Mouse (Mus musculus): Measurements from ENCODE around the gene Ptn.

DNA sequence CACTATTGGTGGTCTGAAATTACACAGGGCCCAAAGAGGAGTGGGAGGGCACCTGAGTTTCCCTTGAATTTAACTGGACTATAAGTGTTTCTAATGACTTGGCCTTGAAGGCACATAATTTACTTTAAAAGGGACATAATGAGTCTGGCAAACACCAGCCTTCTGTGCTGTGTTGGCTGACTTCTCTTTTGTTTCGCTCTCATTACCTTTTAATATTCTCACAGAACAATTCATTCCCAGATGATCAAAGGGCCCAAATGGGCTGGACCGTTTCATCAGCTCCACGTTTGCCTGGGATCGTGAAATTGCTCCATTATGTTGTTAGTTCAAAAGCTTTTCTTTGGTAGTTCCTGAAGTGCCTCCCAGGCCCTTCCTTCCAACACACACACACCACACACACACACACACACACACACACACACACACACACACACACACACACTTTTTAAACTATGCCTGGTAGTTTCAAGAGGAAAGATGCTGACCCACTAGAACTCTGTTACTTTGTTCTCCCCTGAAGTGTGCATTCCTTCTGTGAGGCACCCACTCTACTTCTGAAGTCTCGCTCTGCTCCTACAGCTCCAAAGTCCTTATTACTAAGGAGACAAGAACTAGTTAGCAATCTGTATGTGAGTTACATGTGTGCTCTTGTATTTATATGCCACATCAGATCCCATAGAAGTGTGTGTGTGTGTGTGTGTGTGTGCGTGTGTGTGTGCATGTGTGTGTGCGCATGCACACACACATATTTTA lies 1.5 kb downstream of the Ptn start:
- TF ChIP-seq CTCF (IDR thresholded peaks at IDR 0.05; ENCODE audit: borderline replicate concordance, insufficient read depth, low read depth, low read length) (no peak), POLR2A (IDR thresholded peaks at IDR 0.05; ENCODE audit: borderline replicate concordance, insufficient read depth, low read length) (no peak)
